Mouse (Mus musculus) cerebellum, postnatal 4 days (tissue): ENCODE measurements around the gene 4930404N11Rik.
A peak's percentile ranks its signal among the peaks of the same experiment; 100 is the strongest.

ENCODE experiments used
- DNase-seq, 2 experiments: peaks; one replicate each; pipeline ENCODE4 v3.0.0; 2022; ENCODE audit warnings: low spot score in 2 of 2, mixed read lengths in 1 of 2

The 4930404N11Rik gene

DNA sequence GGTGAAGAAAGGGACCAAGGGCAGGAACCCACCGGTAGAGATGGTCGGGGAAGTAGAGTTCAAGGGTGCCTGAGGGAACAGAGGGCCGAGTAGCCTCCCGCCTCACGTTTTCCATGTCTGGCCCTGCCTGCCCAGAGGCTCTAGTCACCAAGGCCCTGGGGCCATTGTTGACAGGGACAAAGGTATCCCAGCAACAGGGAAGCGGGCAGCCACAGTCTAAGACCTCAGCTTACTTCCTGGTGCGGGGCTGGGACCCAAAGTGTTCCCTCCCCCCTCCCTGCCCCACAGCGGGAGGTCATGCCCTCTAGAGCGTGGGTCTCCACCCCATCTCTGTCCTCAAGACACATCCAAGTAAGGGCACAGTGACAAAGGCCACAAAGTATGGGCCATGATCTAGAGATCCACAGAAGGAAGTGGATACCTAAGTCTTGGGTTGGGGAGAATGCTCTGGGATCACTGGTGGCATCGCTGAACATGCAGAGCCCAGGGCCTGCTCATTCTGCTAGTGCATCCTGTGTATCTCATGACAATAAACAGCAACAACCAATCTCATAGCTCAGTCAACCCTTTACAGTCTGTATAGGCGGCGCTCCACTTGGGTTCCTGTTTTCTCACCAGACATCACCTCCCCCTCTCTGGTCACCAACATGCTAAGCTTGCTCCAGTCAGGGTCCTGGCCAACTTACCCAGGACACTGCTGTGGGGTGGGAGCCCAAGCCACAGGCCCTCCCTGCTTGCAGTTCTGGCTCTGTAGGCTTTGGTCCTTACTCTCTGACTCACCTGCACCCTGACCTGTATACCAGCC, at the start of gene 4930404N11Rik:
4930404N11Rik (minus strand) TSS at position 145 of the 805 bp plus-strand sequence.
- DNase-seq: no peak

DNA sequence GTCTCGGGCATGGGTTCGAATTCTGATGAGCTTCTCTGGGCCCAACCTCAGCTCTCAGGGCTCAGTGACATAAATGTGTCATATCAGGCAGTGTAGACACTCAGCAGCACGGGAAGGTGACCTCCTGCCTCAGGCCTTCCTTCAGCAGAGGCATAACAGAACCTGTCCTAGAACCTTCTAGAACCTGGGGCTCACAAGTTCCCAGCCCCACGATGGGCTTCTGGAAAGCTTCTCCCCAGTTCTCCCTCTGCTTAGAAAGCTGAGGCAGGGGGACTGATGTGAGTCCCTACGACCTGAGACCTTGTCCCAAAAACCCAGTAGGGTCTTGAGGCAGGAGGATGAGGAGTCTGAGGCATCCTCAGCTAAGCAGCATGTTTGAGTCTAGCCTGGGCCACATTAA, 49.5 kb upstream of the 4930404N11Rik start:
- DNase-seq: no peak

DNA sequence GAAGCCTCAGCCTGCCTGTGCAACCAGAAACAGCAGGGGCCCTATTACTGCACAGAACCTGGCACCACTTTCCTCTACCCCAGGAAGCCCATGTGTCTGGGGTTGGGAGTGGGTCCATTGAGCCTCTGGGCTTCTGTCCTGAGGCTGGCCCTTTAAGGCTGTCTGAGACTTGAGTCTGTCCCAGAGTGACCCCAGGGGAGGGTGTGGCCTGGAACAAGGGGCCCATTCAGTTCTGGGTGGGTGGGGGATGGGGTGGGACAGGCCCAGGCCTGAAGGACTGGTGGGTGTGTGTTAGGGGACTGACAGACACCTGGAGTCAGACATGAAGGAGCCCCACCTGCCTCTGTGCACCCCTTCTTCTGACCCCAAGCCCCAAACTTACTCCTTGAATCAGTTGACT, 49.1 kb upstream of the 4930404N11Rik start:
- no peak for DNase-seq

DNA sequence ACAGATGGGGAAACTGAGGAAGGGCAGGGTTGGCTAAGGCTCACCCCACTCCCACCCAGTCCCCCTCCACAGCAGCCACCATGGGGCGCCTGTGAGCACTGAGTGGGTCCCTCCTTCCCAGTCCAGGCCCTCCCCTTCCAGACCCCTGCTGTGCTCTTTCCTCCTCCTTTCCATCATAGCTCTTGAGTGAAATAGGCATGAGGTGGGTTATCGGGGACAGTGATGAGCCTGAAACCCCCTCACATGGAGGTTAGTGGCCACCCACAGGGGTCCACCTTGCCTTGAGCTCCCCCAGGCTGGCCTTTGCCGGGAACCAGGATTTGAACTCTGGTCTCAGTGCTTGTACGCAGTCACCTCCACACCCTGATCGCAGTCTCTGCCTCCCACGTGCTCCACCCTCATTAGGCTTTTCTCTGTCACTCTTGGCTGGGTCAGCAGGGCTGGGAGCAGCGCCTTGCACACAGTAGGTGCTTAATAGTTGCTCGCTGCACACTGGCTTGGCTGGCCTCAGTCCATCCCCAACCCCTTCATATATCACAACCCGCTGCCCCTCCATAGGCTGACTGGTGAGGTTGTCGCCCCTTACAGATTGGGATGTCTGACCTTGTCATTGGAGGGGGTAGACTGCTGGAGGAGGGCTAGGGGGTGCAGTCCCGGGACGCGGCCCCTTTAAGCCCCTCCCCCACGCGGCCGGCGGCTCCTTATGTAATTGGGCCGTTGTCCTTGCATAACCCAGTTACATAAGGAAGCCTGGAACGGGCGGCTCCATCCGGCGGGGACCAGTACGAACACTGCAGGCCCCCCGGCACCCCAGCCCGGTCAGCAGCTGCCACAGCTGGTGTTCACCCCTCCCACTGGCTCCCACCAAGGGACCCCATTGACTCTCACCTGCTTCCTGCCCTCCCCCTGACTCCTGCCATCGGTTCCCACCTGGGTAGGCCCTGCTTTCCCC, 48.0 kb upstream of the 4930404N11Rik start:
- no peak for DNase-seq

DNA sequence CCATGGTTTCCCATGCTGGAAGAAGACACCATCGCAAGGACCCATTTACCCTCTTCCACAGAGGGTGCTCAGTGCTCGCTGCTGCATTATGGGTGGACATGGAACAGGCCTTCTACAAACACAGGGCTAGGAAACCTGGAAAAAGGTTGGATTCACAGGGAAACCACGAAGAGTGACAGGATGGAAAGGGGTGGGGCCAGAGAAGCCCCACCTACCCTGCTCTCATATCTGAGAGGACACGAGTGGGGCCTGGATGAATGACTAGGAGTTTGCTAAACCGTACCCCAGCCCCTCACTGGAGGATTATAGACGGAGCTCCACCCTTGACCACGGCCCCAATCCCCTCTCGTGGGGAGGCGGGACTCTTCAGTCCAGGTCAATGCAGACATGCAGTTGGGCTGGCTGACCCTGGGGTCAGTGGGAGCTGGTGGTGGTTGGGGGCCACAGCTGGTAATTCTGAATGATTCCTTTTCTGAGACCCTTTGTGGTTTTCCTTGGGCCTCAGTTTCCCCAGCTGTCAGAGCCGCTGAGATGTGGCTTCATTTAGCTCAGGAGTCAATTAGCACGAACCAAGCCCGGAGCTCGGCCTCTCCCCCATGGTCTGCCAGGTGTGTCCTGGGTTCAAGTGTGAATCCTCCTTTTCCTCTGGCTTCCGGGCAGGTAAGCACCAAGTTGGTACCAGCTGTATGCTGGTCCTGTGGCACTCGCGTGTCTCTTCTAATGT, 47.1 kb upstream of the 4930404N11Rik start:
- DNase-seq: no peak

DNA sequence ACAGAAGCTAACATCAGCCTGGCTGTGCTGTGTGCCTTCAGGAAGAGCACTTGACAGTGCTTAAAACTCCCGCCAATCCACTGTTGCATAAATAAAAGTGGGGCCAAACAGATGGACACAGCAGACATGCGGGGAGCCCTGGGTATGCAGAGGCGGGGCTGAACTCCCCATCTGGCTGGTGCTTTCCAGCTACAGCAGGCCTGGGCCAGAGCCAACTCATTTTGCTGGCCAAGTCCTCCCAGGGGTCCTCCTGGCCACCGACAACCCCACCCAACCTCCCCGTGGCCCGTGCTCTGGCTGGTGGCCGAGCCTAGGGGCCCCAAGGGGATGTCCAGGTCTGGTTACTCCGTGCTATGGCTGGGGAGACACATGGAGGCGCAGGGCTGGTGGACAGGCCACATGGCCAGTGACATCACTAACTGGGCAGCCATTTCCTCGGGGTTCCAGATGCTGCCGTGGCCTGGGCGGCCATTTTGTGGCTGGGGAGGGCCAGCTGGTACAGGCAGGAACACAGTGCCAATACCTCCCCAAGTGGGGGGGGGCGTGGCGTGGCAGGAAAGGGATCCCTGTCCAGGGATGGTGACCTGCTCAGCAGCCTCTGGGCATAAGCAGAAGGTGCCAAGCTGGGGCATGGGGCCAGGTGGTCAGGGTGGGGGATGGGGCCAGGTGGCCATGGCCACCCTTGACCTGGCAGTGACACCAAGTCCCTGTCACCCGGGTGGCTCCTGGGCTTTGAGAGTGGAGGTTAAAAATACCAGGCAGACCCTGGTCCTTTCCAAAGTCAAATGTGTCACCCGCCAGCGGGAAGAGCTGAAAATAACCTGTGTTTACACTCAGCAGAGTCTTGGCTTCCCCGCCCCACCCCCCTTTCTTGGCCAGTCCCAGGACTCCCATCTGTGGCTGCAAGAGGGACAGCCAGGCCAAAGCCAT, 46.1 kb upstream of the 4930404N11Rik start:
- peak; percentile 71 to 94 for DNase-seq

DNA sequence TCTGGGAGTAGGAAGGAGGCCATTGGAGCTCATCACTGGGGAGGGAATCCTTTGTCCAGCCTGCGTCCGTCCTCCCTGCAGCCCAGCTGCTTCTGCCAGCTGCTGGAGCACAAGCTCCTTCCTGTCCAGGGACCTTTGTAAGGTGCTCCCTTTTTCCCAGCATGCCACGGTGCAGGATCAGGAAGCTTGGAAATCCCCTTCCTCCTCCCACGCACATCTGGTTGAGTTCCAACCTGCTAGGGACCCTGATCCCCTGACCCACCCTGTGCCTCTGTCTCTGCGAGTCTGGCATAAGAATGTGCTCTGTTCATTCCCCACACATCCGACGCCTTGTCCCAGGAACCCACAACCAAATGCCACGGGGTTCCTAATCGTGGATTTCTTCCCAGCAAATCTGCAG, 45.4 kb upstream of the 4930404N11Rik start:
- no peak for DNase-seq

DNA sequence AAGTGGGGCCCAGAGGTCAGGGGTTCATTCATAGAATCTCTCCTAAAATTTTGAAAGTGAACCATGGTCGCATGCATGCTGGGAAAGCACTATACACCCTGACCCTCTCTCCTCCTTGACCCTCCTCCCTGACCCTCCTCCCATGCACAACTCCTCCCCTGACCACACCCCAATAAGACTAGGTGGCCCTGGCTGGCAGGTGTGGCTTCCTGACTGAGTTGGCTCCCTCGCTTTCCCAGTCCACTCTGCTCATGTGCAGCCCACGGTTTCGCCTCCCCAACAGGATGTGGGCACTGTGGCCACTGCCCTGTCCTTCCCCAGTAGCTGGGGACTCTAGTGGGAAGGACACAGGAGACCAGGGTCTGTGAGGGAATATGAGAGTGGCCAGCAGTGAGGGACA, 44.7 kb upstream of the 4930404N11Rik start:
- DNase-seq: no peak

DNA sequence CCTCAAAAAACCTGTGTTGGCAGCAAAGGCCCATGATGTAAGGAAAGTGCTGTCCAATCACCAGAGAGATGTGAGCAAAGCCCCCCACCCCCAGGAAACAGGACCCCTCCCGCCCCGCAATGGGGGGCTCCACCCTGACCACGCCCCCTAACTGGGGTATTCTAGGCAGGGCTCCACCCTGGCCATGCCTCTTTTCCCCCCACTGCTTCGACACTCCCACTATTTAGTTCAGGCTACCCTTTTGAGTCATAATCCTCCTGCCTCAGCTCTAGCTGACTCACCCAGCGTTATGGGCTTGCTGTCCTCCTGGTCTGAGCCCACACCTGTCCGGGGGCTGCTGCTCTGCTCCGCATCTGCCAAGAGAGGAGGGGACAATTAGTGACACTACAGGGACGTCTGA, 43.7 kb upstream of the 4930404N11Rik start:
- no peak for DNase-seq

DNA sequence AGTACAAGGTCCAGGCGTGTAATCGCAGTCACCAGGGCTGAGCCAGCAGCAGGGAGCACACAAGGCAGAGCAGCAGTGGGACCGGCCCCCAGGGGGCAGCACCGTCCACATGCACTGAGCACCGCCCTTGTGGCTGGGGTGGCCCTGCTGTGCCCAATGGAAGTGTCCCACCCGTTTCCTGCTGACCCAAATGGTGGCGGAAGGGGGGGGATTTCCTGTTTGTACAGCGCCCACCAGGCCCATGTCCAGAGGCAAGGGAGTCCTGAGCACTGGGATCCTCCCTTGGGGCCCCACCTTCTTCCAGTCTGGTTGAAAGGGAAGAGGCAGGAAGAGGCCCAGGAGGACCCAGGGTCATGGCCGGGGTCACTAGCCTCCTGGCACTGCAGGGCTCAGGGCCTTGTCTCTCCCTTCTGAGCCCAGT, 43.3 kb upstream of the 4930404N11Rik start:
- DNase-seq: peak in 1 of 2 experiments; percentile 68

DNA sequence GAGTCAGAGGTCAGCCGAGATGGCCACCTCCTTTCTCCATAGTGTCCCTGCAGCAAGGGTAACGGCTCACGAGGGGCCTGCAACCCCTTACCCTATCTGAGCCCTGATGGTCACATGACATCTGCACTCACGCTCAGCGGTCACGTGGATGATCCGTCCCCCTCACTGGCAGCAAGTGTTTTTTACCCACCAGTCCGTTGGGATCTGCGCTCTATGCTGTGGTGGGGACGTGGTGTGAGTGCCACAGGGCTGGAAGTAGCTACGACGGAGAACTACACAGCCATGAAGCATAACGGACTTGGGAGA, 42.8 kb upstream of the 4930404N11Rik start:
- no peak for DNase-seq

DNA sequence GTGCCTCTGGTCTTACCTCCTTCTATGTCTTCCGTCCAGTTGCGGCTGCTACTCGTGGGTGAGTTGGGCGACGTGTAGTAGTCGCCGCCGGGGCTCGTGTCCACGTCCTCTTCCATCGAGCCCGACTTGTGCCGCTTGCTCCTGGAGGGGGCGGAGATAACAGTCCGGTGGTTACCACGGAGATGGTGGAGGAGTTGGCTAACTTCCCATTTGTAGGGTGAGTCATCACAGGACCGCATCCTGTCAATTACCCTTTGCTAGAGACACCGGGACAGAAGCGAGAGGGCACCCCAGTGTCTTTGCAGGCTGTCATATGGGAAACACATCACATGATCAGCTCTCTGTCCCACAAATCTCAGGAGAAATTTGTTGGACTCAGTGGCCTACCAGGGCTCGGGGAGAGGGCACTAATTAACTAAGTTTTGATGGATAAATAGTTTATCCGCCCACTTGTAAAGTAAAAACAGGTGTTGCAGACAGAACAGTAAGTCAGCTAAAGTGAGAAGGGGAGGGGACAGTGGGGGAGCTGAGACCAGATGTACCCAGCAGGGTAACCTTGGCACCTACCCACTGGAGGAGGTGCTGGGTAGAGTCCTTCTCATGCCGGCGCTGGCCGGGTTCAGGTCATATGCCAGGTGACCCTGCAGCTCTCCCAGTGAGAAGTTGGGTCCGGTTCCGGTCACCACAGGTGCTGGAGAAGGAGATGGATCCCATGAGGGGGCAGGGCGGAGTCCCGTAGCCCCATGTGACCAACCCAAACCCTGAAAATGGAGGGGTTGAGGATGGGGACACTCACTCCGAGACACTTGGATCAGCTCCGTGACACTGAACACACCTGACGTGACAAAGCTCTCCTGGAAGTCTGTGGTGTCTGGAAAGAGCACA, 42.2 kb upstream of the 4930404N11Rik start:
- DNase-seq: peak in 1 of 2 experiments; percentile 65

DNA sequence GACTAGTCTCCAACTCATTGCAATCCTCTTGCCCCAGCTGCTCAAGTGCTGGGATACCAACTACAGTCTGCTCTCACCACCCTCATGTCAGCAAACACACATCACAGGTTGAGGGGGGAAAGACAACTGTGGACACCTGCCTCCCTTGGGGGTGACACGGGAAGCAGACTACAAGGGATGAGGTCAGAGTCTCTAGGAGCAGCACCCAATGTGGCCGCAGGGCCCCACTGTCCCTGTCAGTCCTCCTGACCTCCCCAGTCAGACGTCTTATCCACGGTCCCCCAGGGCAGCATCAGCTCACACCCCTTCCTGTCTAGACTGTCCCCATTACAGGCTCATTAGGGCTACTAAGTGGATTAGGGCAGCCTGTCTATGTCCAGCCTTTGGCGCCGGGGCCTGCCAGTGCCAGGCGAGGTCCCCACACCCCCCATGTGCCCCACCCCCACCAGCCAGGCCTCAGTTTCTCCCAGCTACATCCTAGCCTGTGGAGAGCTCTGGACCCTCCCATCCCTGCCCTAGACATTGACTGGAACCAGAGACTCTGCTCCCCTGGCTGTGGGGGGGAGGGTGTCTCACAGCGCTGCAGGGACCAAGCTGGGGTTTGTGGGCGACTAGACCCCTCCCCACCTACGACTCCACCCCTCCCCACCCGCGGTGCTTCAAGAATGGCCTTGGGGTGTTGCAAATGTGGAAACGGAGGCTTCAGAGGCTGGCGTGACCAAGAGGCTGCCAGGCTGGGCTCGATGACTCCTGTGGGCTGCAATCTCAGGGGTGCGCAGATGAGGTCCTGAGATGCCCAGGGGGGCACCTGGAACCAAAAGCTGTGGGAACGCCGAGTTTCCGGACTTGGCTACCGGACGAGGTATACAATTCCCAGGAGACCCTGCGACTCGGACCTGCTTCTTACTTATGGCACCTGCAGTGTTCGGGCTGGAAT, 41.2 kb upstream of the 4930404N11Rik start:
- DNase-seq: no peak

DNA sequence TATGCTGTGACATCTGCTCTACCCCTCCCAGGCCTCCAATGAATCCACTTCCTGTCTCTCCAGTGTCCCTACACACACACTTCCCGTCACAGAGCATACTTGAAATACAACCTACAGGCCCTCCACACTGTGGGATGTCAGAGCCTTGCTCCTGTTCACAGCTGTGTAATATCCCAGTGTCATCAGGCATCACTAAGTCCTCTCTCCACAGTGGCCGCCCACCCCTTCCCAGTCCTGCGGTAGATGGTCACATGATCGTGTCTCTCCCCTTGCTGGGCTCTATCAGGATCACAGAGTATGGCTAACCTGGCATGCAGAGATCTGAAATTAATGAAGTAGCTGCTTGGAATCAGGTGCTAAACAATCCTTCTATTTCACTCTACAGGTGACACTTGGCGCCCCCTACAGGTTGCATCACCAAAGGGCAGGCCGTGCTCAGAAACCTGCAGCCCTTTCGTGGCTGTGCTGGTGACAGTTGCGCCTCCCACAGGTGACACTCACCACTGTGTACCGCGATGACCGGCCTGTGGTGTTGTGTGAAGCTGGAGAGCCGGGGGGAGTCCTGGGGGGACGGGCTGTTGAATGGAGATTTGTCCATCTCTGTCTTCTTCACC, 40.1 kb upstream of the 4930404N11Rik start:
- DNase-seq: peak in 1 of 2 experiments; percentile 67

DNA sequence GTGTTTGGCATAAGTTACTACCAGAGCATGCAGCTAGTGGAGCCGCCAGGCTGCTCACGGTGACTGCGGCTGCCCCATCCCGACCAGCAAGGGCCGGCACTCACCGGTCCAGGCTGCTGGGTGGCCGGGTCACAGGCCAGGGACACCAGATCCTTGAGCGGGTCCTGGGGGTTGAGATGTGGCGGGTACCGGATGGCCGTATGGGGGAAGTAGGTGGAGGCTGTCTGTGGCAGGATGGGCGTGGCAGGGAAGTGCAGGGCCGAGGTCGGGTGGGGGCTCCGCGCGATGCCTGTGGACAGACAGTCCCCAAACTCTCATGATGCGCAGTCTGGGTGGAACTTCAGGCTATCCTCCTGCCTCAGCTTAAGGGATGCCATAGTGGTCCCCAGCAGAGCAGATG, 39.1 kb upstream of the 4930404N11Rik start:
- DNase-seq: no peak

DNA sequence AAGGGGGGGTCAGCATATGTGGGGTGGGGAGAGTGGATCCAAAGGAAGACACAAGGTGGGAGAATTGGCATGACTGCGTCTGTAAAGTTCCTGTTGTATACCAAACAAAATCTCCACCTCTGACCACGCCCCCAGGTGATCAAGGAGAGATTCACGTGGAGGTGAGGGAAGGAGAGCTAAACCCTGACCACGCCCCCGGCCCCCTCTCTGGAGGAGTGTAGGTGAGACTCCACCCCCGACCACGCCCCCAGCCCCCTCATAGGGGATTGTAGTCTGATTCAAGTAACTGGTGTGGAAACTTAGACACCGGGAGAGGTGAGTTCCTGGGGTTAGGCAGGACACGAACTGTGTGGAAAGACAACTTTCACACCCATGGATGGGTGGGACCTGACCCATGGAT, 38.5 kb upstream of the 4930404N11Rik start:
- no peak for DNase-seq

DNA sequence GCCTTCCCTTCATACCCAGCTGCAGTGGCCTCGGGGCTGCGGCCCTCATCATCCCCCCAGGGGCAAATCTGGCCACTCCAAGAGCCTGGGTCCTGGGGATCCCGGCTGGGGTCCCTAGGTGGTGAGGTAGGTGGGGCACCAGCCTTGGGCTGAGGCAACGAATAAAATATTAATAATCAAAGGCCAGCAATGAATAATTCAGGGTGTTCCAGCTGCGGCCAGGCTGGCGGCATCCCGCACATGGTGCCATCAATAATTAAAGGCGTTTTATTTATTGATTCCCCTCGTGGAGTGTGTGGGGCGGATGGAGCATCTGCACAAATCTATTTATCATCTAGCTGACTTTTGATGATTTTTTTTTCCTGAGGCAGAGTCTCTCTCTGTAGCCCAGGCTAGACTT, 37.9 kb upstream of the 4930404N11Rik start:
- DNase-seq: no peak

DNA sequence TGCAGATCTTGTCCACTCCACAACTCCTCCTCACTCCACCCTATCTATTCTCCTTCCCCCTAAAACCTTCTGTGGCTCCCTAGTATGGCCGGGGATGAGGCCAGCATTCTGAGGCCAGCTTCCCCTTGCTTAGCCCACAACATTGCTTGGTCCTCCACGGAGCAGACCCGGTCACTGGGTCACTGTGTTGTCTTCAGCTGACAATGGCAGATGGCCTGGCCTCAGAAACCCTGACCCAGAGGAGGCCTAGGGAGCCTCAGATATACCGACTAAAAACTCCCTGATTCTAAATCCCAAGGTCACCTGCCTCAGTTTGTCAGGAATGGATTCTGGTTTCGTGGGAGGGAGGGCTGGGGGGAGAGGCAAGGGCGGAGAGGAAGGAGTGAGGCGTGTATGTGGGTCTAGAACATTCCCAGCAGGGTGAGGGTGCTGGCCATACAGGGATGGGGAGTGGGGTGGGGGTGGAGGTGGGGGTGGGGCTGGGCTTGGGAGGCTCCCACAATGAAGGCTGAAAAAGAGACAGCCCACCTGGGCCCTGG, 36.7 kb upstream of the 4930404N11Rik start:
- no peak for DNase-seq
